Mouse (Mus musculus) forebrain, embryonic 15.5 days (tissue): Measurements from ENCODE around the gene P2ry10b. TPM values are rescaled to one million over a fixed set of nuclear protein-coding genes. Genes with fewer than 3 reads are reported as not detected.

Source experiments
- ATAC-seq: fragments of 200-750 bp; cut with Nextera tagmentation; replicated peaks from 2 replicates; pipeline ENCODE4 v1.8.0; 2017; ENCODE audit warnings: mild to moderate bottlenecking, moderate TSS enrichment, moderate library complexity
- H3K27ac ChIP-seq: fragments of 300-500 bp; sonication (generic); replicated peaks from 2 replicates; pipeline ENCODE4 v1.5.1; 2015; ENCODE audit warnings: mild to moderate bottlenecking, inconsistent platforms
- H3K27me3 ChIP-seq: fragments of 300-500 bp; sonication (generic); 2 replicates; pipeline ENCODE4 v1.6.1; 2015; ENCODE audit warnings: inconsistent platforms
- H3K36me3 ChIP-seq: fragments of 300-500 bp; sonication (generic); 2 replicates; pipeline ENCODE4 v1.6.1; 2015; ENCODE audit warnings: mild to moderate bottlenecking, inconsistent platforms
- H3K4me1 ChIP-seq: fragments of 300-500 bp; sonication (generic); 2 replicates; pipeline ENCODE4 v1.6.1; 2015; ENCODE audit warnings: inconsistent platforms
- H3K4me2 ChIP-seq: fragments of 300-500 bp; sonication (generic); replicated peaks from 2 replicates; pipeline ENCODE4 v1.6.1; 2015; ENCODE audit warnings: mild to moderate bottlenecking, inconsistent platforms
- H3K4me3 ChIP-seq: fragments of 300-500 bp; sonication (generic); 2 replicates; pipeline ENCODE4 v1.5.1; 2015; ENCODE audit warnings: mild to moderate bottlenecking, inconsistent platforms
- H3K9ac ChIP-seq: fragments of 300-500 bp; sonication (generic); replicated peaks from 2 replicates; pipeline ENCODE4 v1.6.1; 2015; ENCODE audit warnings: mild to moderate bottlenecking, inconsistent platforms
- H3K9me3 ChIP-seq: fragments of 300-500 bp; sonication (generic); 2 replicates; pipeline ENCODE4 v1.6.1; 2016; ENCODE audit warnings: inconsistent platforms
- WGBS: fragments of 180-500 bp; shearing (Covaris S2); methylation state at CpG from one replicate; pipeline ENCODE4 v1.1.7; 2015; ENCODE audit warnings: mixed read lengths; 5-methylcytosine and 5-hydroxymethylcytosine counted together
- polyA plus RNA-seq: library from polyadenylated mRNA; unstranded; fragments of >200 nt; fragmentation: Nextera tagmentation; extraction: Ambion mirVana; gene quantifications from 2 replicates; pipeline ENCODE4 v1.2.1, GENCODE M21; 2015

Gene P2ry10b
- 0.31 and 0.92 TPM in 2 replicates for polyA plus RNA-seq

DNA sequence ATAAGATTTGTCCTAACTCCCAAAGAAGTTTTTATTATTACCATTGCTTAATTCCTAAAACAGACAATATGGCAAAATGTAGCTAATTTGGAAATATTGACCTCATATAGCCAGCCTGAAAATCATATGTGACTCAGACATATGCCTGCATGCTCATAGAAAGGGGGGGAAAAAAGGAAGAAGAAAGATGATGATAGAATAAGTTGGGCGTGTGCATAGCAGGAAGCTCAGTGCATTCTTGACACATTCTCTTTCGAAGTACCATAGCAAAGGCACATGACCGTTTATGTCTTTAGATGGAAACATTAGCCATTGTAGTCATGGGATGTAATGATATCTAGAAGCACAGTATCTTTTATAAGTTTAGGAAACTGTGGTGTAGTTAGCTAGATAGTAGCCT, at the start of gene P2ry10b:
Gene P2ry10b, plus strand, starts transcription at position 247 of the 400 bp plus-strand sequence.
- 87% methylated on average over 3 of the region's 3 CpGs for WGBS
- H3K27ac ChIP-seq: no peak within 1 kb of the TSS

DNA sequence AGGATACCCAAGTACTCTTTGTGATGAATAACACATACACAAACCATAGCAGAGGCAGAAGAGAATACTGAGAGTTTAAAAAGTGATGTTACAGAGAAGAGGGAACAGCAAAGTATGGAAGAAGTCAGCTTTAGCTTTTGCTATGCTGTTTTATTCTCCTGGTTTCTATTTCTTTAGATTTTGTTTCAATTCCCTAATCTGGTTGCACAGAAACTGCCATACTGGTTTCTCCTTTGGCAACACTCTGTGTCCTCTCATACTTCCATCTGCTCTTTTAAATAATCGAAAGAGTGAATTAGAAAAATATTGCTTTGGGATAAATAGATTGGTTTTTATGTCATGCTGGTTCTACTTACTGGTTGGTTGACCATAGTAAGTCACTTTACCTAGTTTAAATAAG, 32.4 kb upstream of the P2ry10b start:
- H3K9me3 ChIP-seq: no peaks in the 10 kb centered on the region
- no peak overlapping the region for H3K9ac ChIP-seq
- H3K27ac ChIP-seq: no peak overlapping the region
- H3K36me3 ChIP-seq: no peaks in the 10 kb centered on the region
- 86% methylated on average over 1 of the region's 1 CpGs for WGBS
- H3K4me1 ChIP-seq: no peaks in the 10 kb centered on the region
- ATAC-seq: no peak
- no peaks in the 10 kb centered on the region for H3K27me3 ChIP-seq
- H3K4me2 ChIP-seq: no peak overlapping the region
- no peak overlapping the region for H3K4me3 ChIP-seq

More for the DNA sequence above, at the start of gene P2ry10b:
- no peaks in the 10 kb centered on the region for H3K36me3 ChIP-seq
- H3K4me3 ChIP-seq: no peak within 1 kb of the TSS
- H3K4me2 ChIP-seq: no peak within 1 kb of the TSS
- H3K9ac ChIP-seq: no peak within 1 kb of the TSS
- ATAC-seq: no peak
- no peaks in the 10 kb centered on the region for H3K4me1 ChIP-seq
- H3K27me3 ChIP-seq: no peaks in the 10 kb centered on the region
- no peaks in the 10 kb centered on the region for H3K9me3 ChIP-seq

- 86% methylated on average over 1 of the region's 1 CpGs for WGBS
- Histone ChIP-seq H3K4me3 (no peak overlapping the region), H3K9ac (no peak overlapping the region)
Observed at GRCm38 (mm10) chrX:107116987-107117386, 31.7 kb upstream of the P2ry10b start.

GRCm38 (mm10) chrX:107143184-107143583, 5.5 kb upstream of the P2ry10b start:
- Histone ChIP-seq H3K27me3 (no peaks in the 10 kb centered on the region), H3K4me2 (no peak overlapping the region), H3K9me3 (no peaks in the 10 kb centered on the region), H3K9ac (no peak overlapping the region), H3K27ac (no peak overlapping the region), H3K4me1 (no peaks in the 10 kb centered on the region), H3K4me3 (no peak overlapping the region), H3K36me3 (no peaks in the 10 kb centered on the region)
- ATAC-seq: no peak
- 93% methylated on average over 3 of the region's 3 CpGs for WGBS

More at GRCm38 (mm10) chrX:107116987-107117386, 31.7 kb upstream of the P2ry10b start:
- H3K27ac ChIP-seq: no peak overlapping the region
- no peaks in the 10 kb centered on the region for H3K27me3 ChIP-seq
- H3K36me3 ChIP-seq: no peaks in the 10 kb centered on the region
- no peak overlapping the region for H3K4me2 ChIP-seq
- no peaks in the 10 kb centered on the region for H3K9me3 ChIP-seq
- ATAC-seq: no peak
- H3K4me1 ChIP-seq: no peaks in the 10 kb centered on the region

- no peak overlapping the region for H3K9ac ChIP-seq
- no peaks in the 10 kb centered on the region for H3K4me1 ChIP-seq
- H3K9me3 ChIP-seq: no peaks in the 10 kb centered on the region
- H3K27me3 ChIP-seq: no peaks in the 10 kb centered on the region
- H3K36me3 ChIP-seq: no peaks in the 10 kb centered on the region
- no peak overlapping the region for H3K4me3 ChIP-seq
- 64% methylated on average over 2 of the region's 2 CpGs for WGBS
- no peak for ATAC-seq
- H3K27ac ChIP-seq: no peak overlapping the region
- no peak overlapping the region for H3K4me2 ChIP-seq
Observed at GRCm38 (mm10) chrX:107143930-107144329, 4.8 kb upstream of the P2ry10b start.

DNA sequence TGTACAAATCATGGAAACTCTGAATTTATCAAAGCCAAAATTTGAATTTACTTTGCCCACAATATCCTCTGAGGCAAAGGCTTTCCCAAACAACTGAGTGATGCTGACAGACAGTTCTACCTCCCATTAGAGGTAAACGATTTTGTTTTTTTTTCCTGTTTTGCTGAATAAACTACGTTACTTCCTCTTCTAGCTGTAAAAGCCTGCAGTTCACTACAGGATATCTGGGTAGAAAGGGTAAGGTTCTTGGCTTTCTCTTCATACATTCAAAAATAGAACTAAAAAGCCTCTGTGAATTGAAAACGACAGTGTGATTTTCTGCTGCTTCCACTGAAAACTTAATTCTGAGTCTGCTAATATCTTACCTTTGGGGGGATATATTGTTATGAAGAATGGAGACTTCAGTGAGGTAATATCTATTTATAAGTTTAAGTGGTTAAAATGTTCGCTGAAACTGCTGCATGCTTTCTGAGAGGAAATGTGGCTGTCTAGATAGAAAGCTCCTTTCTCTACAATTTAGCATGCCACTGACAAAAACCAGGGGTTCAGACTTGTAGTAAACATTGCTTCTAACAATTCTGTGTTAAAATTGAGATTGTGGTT, 765 bp downstream of the P2ry10b start:
- Histone ChIP-seq H3K27ac (no peak overlapping the region), H3K9me3 (no peaks in the 10 kb centered on the region), H3K4me2 (no peak overlapping the region), H3K27me3 (no peaks in the 10 kb centered on the region), H3K4me1 (no peaks in the 10 kb centered on the region), H3K36me3 (no peaks in the 10 kb centered on the region), H3K9ac (no peak overlapping the region), H3K4me3 (no peak overlapping the region)
- 64% methylated on average over 4 of the region's 4 CpGs for WGBS
- no peak for ATAC-seq

GRCm38 (mm10) chrX:107150027-107150426, 1.3 kb downstream of the P2ry10b start:
- Histone ChIP-seq H3K9me3 (no peaks in the 10 kb centered on the region), H3K4me1 (no peaks in the 10 kb centered on the region), H3K36me3 (no peaks in the 10 kb centered on the region), H3K4me2 (no peak overlapping the region), H3K9ac (no peak overlapping the region), H3K27ac (no peak overlapping the region), H3K4me3 (no peak overlapping the region), H3K27me3 (no peaks in the 10 kb centered on the region)
- no peak for ATAC-seq
- 46% methylated on average over 5 of the region's 5 CpGs for WGBS

DNA sequence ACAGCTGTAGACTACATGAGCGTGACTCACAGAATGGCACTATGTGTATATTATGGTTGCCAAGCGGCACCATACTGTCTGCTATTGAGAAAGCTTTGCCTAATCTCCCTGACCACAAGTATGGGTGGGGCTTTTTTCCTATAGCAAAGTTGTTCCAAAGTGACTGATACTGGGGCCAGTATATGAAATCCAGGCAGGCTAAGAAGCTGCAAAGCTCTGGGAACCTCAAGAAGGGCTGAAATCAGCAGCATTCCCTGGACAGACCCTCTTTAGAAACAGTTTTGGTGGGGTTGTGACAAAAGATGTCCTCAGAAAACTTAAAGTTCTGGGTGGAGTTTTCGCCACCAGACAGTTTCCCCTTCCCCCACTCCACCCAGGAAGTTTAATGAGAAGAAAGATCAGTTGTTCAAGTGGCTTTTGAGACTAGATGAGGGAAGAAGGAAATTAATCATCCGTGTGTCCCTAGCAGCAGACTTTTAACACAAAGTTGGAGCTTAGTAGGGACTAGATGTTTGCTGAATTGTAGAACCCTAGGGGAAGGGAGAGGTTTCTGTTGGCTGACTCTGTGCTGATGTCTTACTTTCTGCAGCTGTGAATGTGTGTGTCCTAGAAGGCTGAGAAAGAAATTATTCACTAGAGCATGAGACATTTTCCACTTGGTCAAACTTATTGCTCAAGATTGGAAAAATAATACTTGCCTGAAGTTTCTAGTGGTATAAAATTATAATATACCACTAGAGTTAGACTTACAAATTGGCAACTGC, 2.2 kb downstream of the P2ry10b start:
- Histone ChIP-seq H3K9me3 (no peaks in the 10 kb centered on the region), H3K9ac (no peak overlapping the region), H3K4me1 (no peaks in the 10 kb centered on the region), H3K36me3 (no peaks in the 10 kb centered on the region), H3K27me3 (no peaks in the 10 kb centered on the region), H3K27ac (no peak overlapping the region), H3K4me2 (no peak overlapping the region), H3K4me3 (no peak overlapping the region)
- no peak for ATAC-seq
- WGBS: 47% methylated on average over 4 of the region's 4 CpGs

DNA sequence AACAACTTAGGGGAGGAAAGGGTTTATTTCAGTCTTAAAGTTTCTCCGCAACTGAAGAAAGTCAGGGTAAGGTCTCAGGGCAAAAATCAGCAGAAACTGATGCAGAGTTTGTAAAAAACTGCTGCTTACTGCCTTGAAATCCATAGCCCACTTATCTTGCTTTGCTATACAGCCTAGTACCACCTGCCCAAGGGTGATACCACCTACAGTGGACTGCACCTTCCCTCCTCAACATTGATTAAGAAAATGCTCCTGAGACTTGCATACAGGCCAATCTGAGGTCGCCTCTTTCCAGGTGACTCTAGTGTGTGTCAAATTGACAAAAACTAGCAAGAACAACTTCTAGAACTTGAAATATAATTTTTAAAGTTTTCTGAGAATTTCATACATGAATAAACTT, 7.3 kb downstream of the P2ry10b start:
- no peak for ATAC-seq
- 76% methylated on average over 2 of the region's 2 CpGs for WGBS
- Histone ChIP-seq H3K27me3 (no peaks in the 10 kb centered on the region), H3K4me2 (no peak overlapping the region), H3K36me3 (no peaks in the 10 kb centered on the region), H3K9me3 (no peaks in the 10 kb centered on the region), H3K4me3 (no peak overlapping the region), H3K27ac (no peak overlapping the region), H3K9ac (no peak overlapping the region), H3K4me1 (no peaks in the 10 kb centered on the region)

DNA sequence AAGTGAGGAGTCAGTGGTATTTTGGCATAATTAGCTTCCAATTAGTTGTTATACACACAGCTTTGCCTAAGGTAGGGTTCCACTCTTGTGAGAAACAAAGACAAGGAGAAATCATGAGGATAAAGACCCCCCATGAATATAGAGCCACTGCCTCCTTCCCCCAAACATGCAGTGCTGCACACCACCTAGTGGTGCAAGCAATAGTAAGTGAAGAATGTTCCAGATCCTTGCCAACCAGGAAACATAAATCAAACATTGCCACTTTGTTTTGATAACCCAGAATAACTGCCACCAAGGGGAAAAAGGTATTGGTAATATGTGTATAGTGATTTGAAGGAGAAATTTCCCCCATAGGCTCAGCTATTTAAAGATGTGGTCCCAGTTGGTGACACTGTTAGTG, 11.8 kb downstream of the P2ry10b start:
- Histone ChIP-seq H3K4me1 (no peaks in the 10 kb centered on the region), H3K9me3 (no peaks in the 10 kb centered on the region)

DNA sequence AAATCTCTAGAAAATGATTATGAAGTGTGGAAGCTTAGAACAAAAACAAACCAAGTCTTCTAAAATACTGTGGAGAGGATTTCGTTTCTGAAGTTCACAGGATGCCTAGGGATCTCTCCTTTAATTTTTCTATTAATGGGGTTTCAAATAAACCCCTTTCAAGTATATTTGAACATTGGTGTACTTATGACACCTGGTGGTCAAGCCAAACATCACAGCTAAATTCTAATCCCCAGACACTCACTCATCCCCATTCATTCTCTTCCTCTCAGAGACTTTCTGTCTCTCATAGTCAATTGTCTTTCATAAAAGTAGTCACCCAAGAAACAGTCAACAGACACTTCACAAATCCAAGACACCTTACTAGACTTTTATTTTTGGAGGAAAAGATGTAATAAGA, 19.6 kb downstream of the P2ry10b start:
- ATAC-seq: no peak
- Histone ChIP-seq H3K9ac (no peak overlapping the region), H3K4me1 (no peaks in the 10 kb centered on the region), H3K27me3 (no peaks in the 10 kb centered on the region), H3K4me2 (no peak overlapping the region), H3K36me3 (no peaks in the 10 kb centered on the region), H3K9me3 (no peaks in the 10 kb centered on the region), H3K27ac (no peak overlapping the region), H3K4me3 (no peak overlapping the region)
- WGBS: 10% methylated on average over 1 of the region's 1 CpGs

More for the DNA sequence above, 11.8 kb downstream of the P2ry10b start:
- H3K36me3 ChIP-seq: no peaks in the 10 kb centered on the region
- H3K27me3 ChIP-seq: no peaks in the 10 kb centered on the region
- no peak overlapping the region for H3K9ac ChIP-seq
- ATAC-seq: no peak
- no peak overlapping the region for H3K4me3 ChIP-seq
- H3K27ac ChIP-seq: no peak overlapping the region
- H3K4me2 ChIP-seq: no peak overlapping the region

- Histone ChIP-seq H3K4me3 (no peak overlapping the region), H3K4me2 (no peak overlapping the region), H3K27me3 (no peaks in the 10 kb centered on the region), H3K9me3 (no peaks in the 10 kb centered on the region), H3K27ac (no peak overlapping the region), H3K36me3 (no peaks in the 10 kb centered on the region), H3K9ac (no peak overlapping the region), H3K4me1 (no peaks in the 10 kb centered on the region)
- ATAC-seq: no peak
Observed at GRCm38 (mm10) chrX:107169128-107169527, 20.4 kb downstream of the P2ry10b start.

- no peak overlapping the region for H3K4me2 ChIP-seq
Observed at GRCm38 (mm10) chrX:107178742-107179141, 30.0 kb downstream of the P2ry10b start.

More at GRCm38 (mm10) chrX:107178742-107179141, 30.0 kb downstream of the P2ry10b start:
- Histone ChIP-seq H3K27ac (no peak overlapping the region), H3K27me3 (no peaks in the 10 kb centered on the region), H3K9me3 (no peaks in the 10 kb centered on the region), H3K9ac (no peak overlapping the region), H3K36me3 (no peaks in the 10 kb centered on the region), H3K4me3 (no peak overlapping the region), H3K4me1 (no peaks in the 10 kb centered on the region)
- WGBS: 77% methylated on average over 1 of the region's 1 CpGs
- ATAC-seq: no peak
